Mouse (Mus musculus): ENCODE measurements around the gene Syne3.

DNA sequence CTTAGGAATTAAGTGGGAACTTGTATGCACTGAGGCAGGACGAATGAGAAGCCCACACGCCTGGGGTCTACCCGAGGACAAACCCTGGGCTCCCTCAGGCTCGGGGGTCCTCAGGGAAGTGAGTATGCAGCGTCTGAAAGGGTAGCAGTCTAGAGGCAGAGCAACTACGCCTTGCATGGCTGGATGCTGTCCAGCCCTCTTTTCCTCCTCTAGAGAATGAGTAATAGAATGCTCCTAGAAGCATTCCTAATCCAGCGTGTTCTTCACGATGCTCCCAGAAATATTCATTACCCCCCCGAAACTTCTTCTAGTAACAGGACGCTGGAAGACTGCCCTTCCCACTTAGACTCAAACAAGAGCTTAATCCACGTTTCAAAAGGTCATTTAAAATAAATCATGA is 51.3 kb downstream of the Syne3 start:
- TF ChIP-seq CTCF (IDR thresholded peaks at IDR 0.05 in 2 of 3, conservative IDR thresholded peaks at IDR 0.05 in 1 of 3; ENCODE audit: control insufficient read depth in 1 of 3, insufficient read depth in 1 of 3, low read depth in 2 of 3, low read length in 3 of 3, poor library complexity in 1 of 3, severe bottlenecking in 1 of 3) (no peak), POLR2A (IDR thresholded peaks at IDR 0.05; ENCODE audit: control insufficient read depth in 1 of 2, insufficient read depth in 1 of 2, low read depth in 1 of 2, low read length in 2 of 2, poor library complexity in 1 of 2) (no peak), SIN3A (IDR thresholded peaks at IDR 0.05; ENCODE audit: low read length) (no peak), NRF1 (IDR thresholded peaks at IDR 0.05; ENCODE audit: insufficient read depth, low read depth, low read length, poor library complexity, severe bottlenecking) (no peak), UBTF (IDR thresholded peaks at IDR 0.05; ENCODE audit: borderline replicate concordance, insufficient read depth, low read depth, low read length) (no peak), EP300 (IDR thresholded peaks at IDR 0.05; ENCODE audit: low read depth in 1 of 2, low read length in 2 of 2) (no peak), HCFC1 (IDR thresholded peaks at IDR 0.05; ENCODE audit: low read depth, low read length) (no peak), TCF12 (IDR thresholded peaks at IDR 0.05; ENCODE audit: low read depth, low read length) (no peak), MAX (IDR thresholded peaks at IDR 0.05; ENCODE audit: low read length) (no peak), GATA1 (IDR thresholded peaks at IDR 0.05; ENCODE audit: low read depth, low read length) (no peak), GABPA (IDR thresholded peaks at IDR 0.05; ENCODE audit: low read depth, low read length) (no peak)
